Mouse (Mus musculus) forebrain, embryonic 14.5 days (tissue): ENCODE measurements around the gene 4933434E20Rik. TPM values are rescaled to one million over a fixed set of nuclear protein-coding genes. Genes with fewer than 3 reads are reported as not detected.

Experiments used
- ATAC-seq: fragments of 200-750 bp; cut with Nextera tagmentation; 2 replicates; pipeline ENCODE4 v1.8.0; 2017; ENCODE audit warnings: mild to moderate bottlenecking, moderate library complexity
- DNase-seq: peaks from one replicate; pipeline ENCODE4 v3.0.0-alpha.2; 2015; ENCODE audit warnings: low spot score
- H3K27ac ChIP-seq: fragments of 300-500 bp; sonication (generic); 2 replicates; pipeline ENCODE4 v1.5.1; 2014; ENCODE audit warnings: low read depth, mild to moderate bottlenecking, control low read depth, low read length, moderate library complexity
- H3K27me3 ChIP-seq: fragments of 300-500 bp; sonication (generic); replicated peaks from 2 replicates; pipeline ENCODE4 v1.6.1; 2014; ENCODE audit warnings: low read length, control low read depth, mixed read lengths; ENCODE audit not compliant: control insufficient read depth, insufficient read depth
- H3K36me3 ChIP-seq: fragments of 300-500 bp; sonication (generic); 2 replicates; pipeline ENCODE4 v1.6.1; 2014; ENCODE audit warnings: low read length, control low read depth; ENCODE audit not compliant: control insufficient read depth, insufficient read depth
- H3K4me1 ChIP-seq: fragments of 300-500 bp; sonication (generic); 2 replicates; pipeline ENCODE4 v1.6.1; 2014; ENCODE audit warnings: antibody characterized with exemption, low read length, control low read depth; ENCODE audit not compliant: control insufficient read depth, insufficient read depth
- H3K4me2 ChIP-seq: fragments of 300-500 bp; sonication (generic); 2 replicates; pipeline ENCODE4 v1.6.1; 2014; ENCODE audit warnings: mild to moderate bottlenecking, control low read depth, low read length
- H3K4me3 ChIP-seq: fragments of 300-500 bp; sonication (generic); 2 replicates; pipeline ENCODE4 v1.5.1; 2014; ENCODE audit warnings: low read depth, low read length, control low read depth
- H3K9ac ChIP-seq: fragments of 300-500 bp; sonication (generic); 2 replicates; pipeline ENCODE4 v1.6.1; 2014; ENCODE audit warnings: mild to moderate bottlenecking, low read length, control low read depth, moderate library complexity
- H3K9me3 ChIP-seq: fragments of 300-500 bp; sonication (generic); replicated peaks from 2 replicates; pipeline ENCODE4 v1.6.1; 2016; ENCODE audit warnings: low read length, control low read depth, mixed read lengths; ENCODE audit not compliant: control insufficient read depth
- WGBS: fragments of 180-500 bp; shearing (Covaris S2); extraction: QIAGEN DNeasy Blood & Tissue Kit; methylation state at CpG from one replicate; pipeline ENCODE4 v1.1.7; 2014; 5-methylcytosine and 5-hydroxymethylcytosine counted together
- microRNA counts: library from miRNA; unstranded; fragments of <30 nt; microRNA quantifications from one replicate; lab custom pipeline; 2016
- microRNA-seq: library from miRNA; unstranded; fragments of <30 nt; microRNA quantifications from one replicate; pipeline ENCODE4, GENCODE M21; 2016
- polyA plus RNA-seq: library from polyadenylated mRNA; unstranded; fragments of >200 nt; fragmentation: Nextera tagmentation; extraction: Ambion mirVana; gene quantifications from 2 replicates; pipeline ENCODE4 v1.2.1, GENCODE M21; 2014

The 4933434E20Rik gene
- polyA plus RNA-seq, 1 experiment from 2014 or later, result 248 TPM

GRCm38 (mm10) chr3:90103938-90104337, 52.5 kb downstream of the 4933434E20Rik start, which contains the start of gene Nup210l:
Gene Nup210l (plus strand): TSS chr3:90104132.
- Histone ChIP-seq H3K4me1 (no peaks in the 10 kb centered on the region), H3K27me3 (no peaks in the 10 kb centered on the region), H3K4me2 (no peak within 1 kb of the TSS), H3K9me3 (no peaks in the 10 kb centered on the region), H3K36me3 (peaks cover 16% of the 10 kb centered on the region), H3K27ac (no peak within 1 kb of the TSS), H3K9ac (no peak within 1 kb of the TSS), H3K4me3 (no peak within 1 kb of the TSS)
- ATAC-seq (no peak), DNase-seq (no peak)
- WGBS, result 84% methylated on average over 13 of the region's 13 CpGs

DNA sequence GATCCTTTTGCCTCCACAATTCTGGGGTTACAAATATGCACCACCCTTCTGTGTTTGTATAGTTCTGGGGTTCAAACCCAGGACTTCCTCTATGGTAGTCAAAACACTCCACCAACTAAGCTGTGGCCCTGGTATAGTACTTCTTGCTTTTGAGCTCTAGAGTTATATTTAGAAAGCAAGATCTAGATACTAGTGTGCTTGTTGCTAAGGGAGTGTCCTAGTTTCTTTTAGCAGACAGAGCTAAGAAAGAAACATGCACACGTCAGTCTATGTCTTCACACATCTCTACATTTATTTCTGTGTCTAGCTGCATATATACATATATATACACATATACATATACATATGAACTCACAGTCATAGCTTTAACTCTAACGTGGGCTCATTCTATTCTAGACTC, 60.3 kb downstream of the 4933434E20Rik start:
- no peaks in the 10 kb centered on the region for H3K27me3 ChIP-seq
- H3K9ac ChIP-seq, result no peak overlapping the region
- ATAC-seq, result no peak
- no peaks in the 10 kb centered on the region for H3K4me1 ChIP-seq
- 86% methylated on average over 2 of the region's 2 CpGs for WGBS
- no peaks in the 10 kb centered on the region for H3K9me3 ChIP-seq
- no peak overlapping the region for H3K4me2 ChIP-seq
- H3K27ac ChIP-seq, result no peak overlapping the region
- H3K4me3 ChIP-seq, result no peak overlapping the region
- no peaks in the 10 kb centered on the region for H3K36me3 ChIP-seq
- DNase-seq, result no peak

GRCm38 (mm10) chr3:90114342-90114741, 62.9 kb downstream of the 4933434E20Rik start:
- DNase-seq, result no peak
- Histone ChIP-seq H3K36me3 (no peaks in the 10 kb centered on the region), H3K4me1 (no peaks in the 10 kb centered on the region), H3K4me3 (no peak overlapping the region), H3K4me2 (no peak overlapping the region), H3K9me3 (no peaks in the 10 kb centered on the region), H3K27me3 (no peaks in the 10 kb centered on the region), H3K9ac (no peak overlapping the region), H3K27ac (no peak overlapping the region)
- no peak for ATAC-seq
- 94% methylated on average over 2 of the region's 2 CpGs for WGBS

DNA sequence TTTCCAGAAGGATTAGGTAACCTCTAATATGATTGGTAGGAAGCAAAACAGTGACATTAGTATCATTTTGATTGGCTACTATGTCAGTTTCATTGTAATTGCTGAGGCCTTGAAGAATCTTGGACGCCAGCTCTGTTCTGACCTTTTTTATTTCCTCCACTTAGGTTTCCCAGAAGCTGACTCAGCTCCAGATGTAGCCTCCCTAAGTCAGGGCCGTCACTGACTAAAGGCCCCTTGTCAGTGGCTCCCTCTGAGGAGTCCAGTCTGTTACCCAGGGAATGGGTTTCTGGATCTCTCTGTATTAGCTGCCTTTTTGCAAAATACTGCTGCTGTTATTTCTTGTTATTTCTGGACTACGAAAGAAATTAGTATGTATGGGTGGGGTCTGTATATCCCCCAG, 64.1 kb downstream of the 4933434E20Rik start:
- Histone ChIP-seq H3K27me3 (no peaks in the 10 kb centered on the region), H3K27ac (no peak overlapping the region), H3K9me3 (no peaks in the 10 kb centered on the region), H3K36me3 (no peaks in the 10 kb centered on the region), H3K4me3 (no peak overlapping the region), H3K4me1 (no peaks in the 10 kb centered on the region), H3K9ac (no peak overlapping the region), H3K4me2 (no peak overlapping the region)
- WGBS, result 92% methylated on average over 3 of the region's 3 CpGs
- DNase-seq (no peak), ATAC-seq (no peak)

MicroRNAs within 50 kb of the gene (microRNA counts, 519-probe panel; counts per million panel counts)
- microRNA mmu-miR-190b (lab: Ali Mortazavi, UCI), result 4,547 counts per million, percentile 60 among the panel's probes with 10 or more counts

Small RNAs within 50 kb of the gene (microRNA-seq; reads per million reads assigned to microRNA genes)
- 18.8 reads per million, percentile 38 among the genes with 10 or more reads in this experiment for gene Mir190b
- 0.93 reads per million for gene Mir7669

Other genes starting within 250 kb of the 4933434E20Rik start
- 0.93 and 0.95 TPM in 2 replicates for gene She, start 220.3 kb upstream of the 4933434E20Rik start, polyA plus RNA-seq
- 0.37 and 0.47 TPM in 2 replicates for gene Il6ra, start 138.4 kb upstream of the 4933434E20Rik start, polyA plus RNA-seq
- gene Atp8b2, start 88.1 kb upstream of the 4933434E20Rik start, polyA plus RNA-seq, result 6.4 and 9.1 TPM in 2 replicates
- gene Hax1, start 52.9 kb upstream of the 4933434E20Rik start, polyA plus RNA-seq, result 145 and 155 TPM in 2 replicates
- 132 and 139 TPM in 2 replicates for gene Ubap2l, start 992 bp downstream of the 4933434E20Rik start, polyA plus RNA-seq
- 385 and 432 TPM in 2 replicates for gene Tpm3, start 21.0 kb downstream of the 4933434E20Rik start, polyA plus RNA-seq
- 0.28 and 0.30 TPM in 2 replicates for gene Nup210l, start 52.5 kb downstream of the 4933434E20Rik start, polyA plus RNA-seq
- 1,051 and 1,622 TPM in 2 replicates for gene Rps27, start 162.0 kb downstream of the 4933434E20Rik start, polyA plus RNA-seq
- 11.3 and 11.9 TPM in 2 replicates for gene Rab13, start 162.1 kb downstream of the 4933434E20Rik start, polyA plus RNA-seq
- 118 and 124 TPM in 2 replicates for gene Jtb, start 180.0 kb downstream of the 4933434E20Rik start, polyA plus RNA-seq
- 4.1 and 4.2 TPM in 2 replicates for gene Creb3l4, start 191.9 kb downstream of the 4933434E20Rik start, polyA plus RNA-seq
- gene Slc39a1, start 196.5 kb downstream of the 4933434E20Rik start, polyA plus RNA-seq, result 40.0 and 47.0 TPM in 2 replicates
- 10.7 and 14.1 TPM in 2 replicates for gene Crtc2, start 202.5 kb downstream of the 4933434E20Rik start, polyA plus RNA-seq
- gene Dennd4b, start 213.5 kb downstream of the 4933434E20Rik start, polyA plus RNA-seq, result 3.4 and 3.7 TPM in 2 replicates
- 14.4 and 15.7 TPM in 2 replicates for gene Gatad2b, start 241.5 kb downstream of the 4933434E20Rik start, polyA plus RNA-seq